Mouse (Mus musculus) CH12.LX (cell line): Measurements from ENCODE around the gene Fads3.

Experiments used
- CTCF ChIP-seq, 2 experiments: IDR thresholded peaks in 1 of 2; conservative IDR thresholded peaks in 1 of 2; 2 replicates each; pipeline ENCODE4 v1.5.1; 2011 to 2012; ENCODE audit warnings: low read depth in 2 of 2, low read length in 2 of 2, improper control_type of control experiment in 1 of 2, inconsistent platforms in 1 of 2, mild to moderate bottlenecking in 1 of 2, moderate library complexity in 1 of 2
- POLR2AphosphoS2 ChIP-seq: IDR thresholded peaks from 2 replicates; pipeline ENCODE4 v1.6.1; 2011; ENCODE audit warnings: low read depth, low read length, improper control_type of control experiment
- USF1 ChIP-seq: IDR thresholded peaks from 2 replicates; pipeline ENCODE4 v1.6.1; 2014; ENCODE audit warnings: low read depth, mild to moderate bottlenecking, inconsistent platforms, low read length, improper control_type of control experiment

- TF ChIP-seq POLR2AphosphoS2 (no peak), CTCF (conservative IDR thresholded peaks at IDR 0.05 in 1 of 2, IDR thresholded peaks at IDR 0.05 in 1 of 2; ENCODE audit: low read depth in 2 of 2, low read length in 2 of 2) (no peak), USF1 (no peak)
Observed at GRCm38 (mm10) chr19:10096371-10096876, 55.1 kb downstream of the Fads3 start.
